Mouse (Mus musculus): ENCODE measurements around the gene Ccnt1. TPM values are rescaled to one million over a fixed set of nuclear protein-coding genes. Genes with fewer than 3 reads are reported as not detected.
"Not testable (repeated sequence)": the region's sequence is repeated elsewhere in the genome, so short reads cannot be mapped to it uniquely, and the experiment has no call there.

The Ccnt1 gene
- polyA plus RNA-seq, 1 experiment from 2014 or later, result 25.9 TPM

- Histone ChIP-seq H3K4me2 (ENCODE audit: low read depth, low read length) (no peak overlapping the region), H3K27me3 (ENCODE audit: control insufficient read depth, insufficient read depth, low read depth, low read length) (no peaks in the 10 kb centered on the region), H3K4me1 (ENCODE audit: control insufficient read depth, low read depth, low read length) (peaks cover 11% of the 10 kb centered on the region), H3K27ac (ENCODE audit: low read length) (no peak overlapping the region), H3K4me3 (ENCODE audit: low read depth, low read length) (no peak overlapping the region), H3K36me3 (ENCODE audit: control insufficient read depth, insufficient read depth) (peaks cover 60% of the 10 kb centered on the region), H3K9ac (ENCODE audit: low read depth, low read length) (no peak overlapping the region), H3K9me3 (replicated peaks; ENCODE audit: control insufficient read depth, low read length) (no peaks in the 10 kb centered on the region)
- ATAC-seq (ENCODE audit: low read depth), result no peak
- WGBS (ENCODE audit: insufficient replicate concordance), result 83% methylated on average over 5 of the region's 5 CpGs
Observed at GRCm38 (mm10) chr15:98527056-98527771, 43.5 kb downstream of the Ccnt1 start.

GRCm38 (mm10) chr15:98526057-98526456 is 44.7 kb downstream of the Ccnt1 start:
- 48% methylated on average over 5 of the region's 5 CpGs for WGBS (ENCODE audit: insufficient replicate concordance)

GRCm38 (mm10) chr15:98521245-98521644 is 49.5 kb downstream of the Ccnt1 start:
- peaks cover 43% of the 10 kb centered on the region for H3K36me3 ChIP-seq (ENCODE audit: control insufficient read depth, insufficient read depth)
- 80% methylated on average over 3 of the region's 3 CpGs for WGBS (ENCODE audit: insufficient replicate concordance)

More at GRCm38 (mm10) chr15:98526057-98526456, 44.7 kb downstream of the Ccnt1 start:
- Histone ChIP-seq H3K9me3 (replicated peaks; ENCODE audit: control insufficient read depth, low read length) (no peaks in the 10 kb centered on the region), H3K4me1 (ENCODE audit: control insufficient read depth, low read depth, low read length) (peaks cover 8% of the 10 kb centered on the region), H3K36me3 (ENCODE audit: control insufficient read depth, insufficient read depth) (peaks cover 60% of the 10 kb centered on the region), H3K27ac (ENCODE audit: low read length) (peak overlapping the region; percentile 54), H3K27me3 (ENCODE audit: control insufficient read depth, insufficient read depth, low read depth, low read length) (no peaks in the 10 kb centered on the region), H3K9ac (ENCODE audit: low read depth, low read length) (no peak overlapping the region), H3K4me2 (ENCODE audit: low read depth, low read length) (peak overlapping the region; percentile 19; the same call in 1 of the 2 replicates), H3K4me3 (ENCODE audit: low read depth, low read length) (no peak overlapping the region)
- peak; percentile 84 for ATAC-seq (ENCODE audit: low read depth)

GRCm38 (mm10) chr15:98517380-98518355 is 53.1 kb downstream of the Ccnt1 start:
- no peak overlapping the region for H3K4me2 ChIP-seq (ENCODE audit: low read depth, low read length)
- WGBS (ENCODE audit: insufficient replicate concordance), result 42% methylated on average over 16 of the region's 16 CpGs
- H3K9me3 ChIP-seq (replicated peaks; ENCODE audit: control insufficient read depth, low read length), result no peaks in the 10 kb centered on the region
- no peak overlapping the region for H3K9ac ChIP-seq (ENCODE audit: low read depth, low read length)
- no peak for ATAC-seq (ENCODE audit: low read depth)
- H3K27ac ChIP-seq (ENCODE audit: low read length), result no peak overlapping the region
- peaks cover 24% of the 10 kb centered on the region for H3K36me3 ChIP-seq (ENCODE audit: control insufficient read depth, insufficient read depth)
- H3K27me3 ChIP-seq (ENCODE audit: control insufficient read depth, insufficient read depth, low read depth, low read length), result no peaks in the 10 kb centered on the region
- no peak overlapping the region for H3K4me3 ChIP-seq (ENCODE audit: low read depth, low read length)
- no peaks in the 10 kb centered on the region for H3K4me1 ChIP-seq (ENCODE audit: control insufficient read depth, low read depth, low read length)

More at GRCm38 (mm10) chr15:98521245-98521644, 49.5 kb downstream of the Ccnt1 start:
- Histone ChIP-seq H3K9ac (ENCODE audit: low read depth, low read length) (no peak overlapping the region), H3K4me1 (ENCODE audit: control insufficient read depth, low read depth, low read length) (peaks cover 6% of the 10 kb centered on the region), H3K27ac (ENCODE audit: low read length) (no peak overlapping the region), H3K4me3 (ENCODE audit: low read depth, low read length) (no peak overlapping the region), H3K27me3 (ENCODE audit: control insufficient read depth, insufficient read depth, low read depth, low read length) (no peaks in the 10 kb centered on the region), H3K9me3 (replicated peaks; ENCODE audit: control insufficient read depth, low read length) (no peaks in the 10 kb centered on the region), H3K4me2 (ENCODE audit: low read depth, low read length) (no peak overlapping the region)
- no peak for ATAC-seq (ENCODE audit: low read depth)

- H3K27ac ChIP-seq (ENCODE audit: low read length); ATAC-seq (ENCODE audit: low read depth); H3K4me3 ChIP-seq (ENCODE audit: low read depth, low read length); H3K9me3 ChIP-seq (replicated peaks; ENCODE audit: control insufficient read depth, low read length); H3K4me2 ChIP-seq (ENCODE audit: low read depth, low read length); H3K27me3 ChIP-seq (ENCODE audit: control insufficient read depth, insufficient read depth, low read depth, low read length); H3K9ac ChIP-seq (ENCODE audit: low read depth, low read length); H3K4me1 ChIP-seq (ENCODE audit: control insufficient read depth, low read depth, low read length): not testable (repeated sequence)
- peaks cover 11% of the 10 kb centered on the region for H3K36me3 ChIP-seq (ENCODE audit: control insufficient read depth, insufficient read depth)
- 46% methylated on average over 2 of the region's 2 CpGs for WGBS (ENCODE audit: insufficient replicate concordance)
Observed at GRCm38 (mm10) chr15:98514845-98515244, 55.9 kb downstream of the Ccnt1 start.

GRCm38 (mm10) chr15:98514146-98514545 is 56.6 kb downstream of the Ccnt1 start:
- H3K9me3 ChIP-seq (replicated peaks; ENCODE audit: control insufficient read depth, low read length), result no peaks in the 10 kb centered on the region
- no peak overlapping the region for H3K4me2 ChIP-seq (ENCODE audit: low read depth, low read length)
- H3K9ac ChIP-seq (ENCODE audit: low read depth, low read length), result no peak overlapping the region
- WGBS (ENCODE audit: insufficient replicate concordance), result 25% methylated on average over 8 of the region's 8 CpGs
- no peak for ATAC-seq (ENCODE audit: low read depth)
- no peak overlapping the region for H3K27ac ChIP-seq (ENCODE audit: low read length)
- H3K4me1 ChIP-seq (ENCODE audit: control insufficient read depth, low read depth, low read length), result peaks cover 5% of the 10 kb centered on the region
- H3K27me3 ChIP-seq (ENCODE audit: control insufficient read depth, insufficient read depth, low read depth, low read length), result no peaks in the 10 kb centered on the region
- peaks cover 5% of the 10 kb centered on the region; the same call in 1 of the 2 replicates for H3K36me3 ChIP-seq (ENCODE audit: control insufficient read depth, insufficient read depth)
- H3K4me3 ChIP-seq (ENCODE audit: low read depth, low read length), result no peak overlapping the region

- not testable (repeated sequence) for H3K27ac ChIP-seq (ENCODE audit: low read length)
- 46% methylated on average over 3 of the region's 3 CpGs for WGBS (ENCODE audit: insufficient replicate concordance)
Observed at GRCm38 (mm10) chr15:98513676-98514075, 57.0 kb downstream of the Ccnt1 start.

GRCm38 (mm10) chr15:98512799-98513321 is 57.9 kb downstream of the Ccnt1 start:
- Histone ChIP-seq H3K9ac (ENCODE audit: low read depth, low read length) (no peak overlapping the region), H3K36me3 (ENCODE audit: control insufficient read depth, insufficient read depth) (peaks cover 1% of the 10 kb centered on the region; the same call in 1 of the 2 replicates), H3K9me3 (replicated peaks; ENCODE audit: control insufficient read depth, low read length) (no peaks in the 10 kb centered on the region), H3K27me3 (ENCODE audit: control insufficient read depth, insufficient read depth, low read depth, low read length) (no peaks in the 10 kb centered on the region), H3K4me3 (ENCODE audit: low read depth, low read length) (no peak overlapping the region), H3K4me2 (ENCODE audit: low read depth, low read length) (no peak overlapping the region), H3K27ac (ENCODE audit: low read length) (no peak overlapping the region), H3K4me1 (ENCODE audit: control insufficient read depth, low read depth, low read length) (peaks cover 5% of the 10 kb centered on the region)
- 47% methylated on average over 17 of the region's 17 CpGs for WGBS (ENCODE audit: insufficient replicate concordance)
- ATAC-seq (ENCODE audit: low read depth), result peak; percentile 44; the same call in 1 of the 2 replicates

More at GRCm38 (mm10) chr15:98513676-98514075, 57.0 kb downstream of the Ccnt1 start:
- not testable (repeated sequence) for H3K9me3 ChIP-seq (replicated peaks; ENCODE audit: control insufficient read depth, low read length); H3K9ac ChIP-seq (ENCODE audit: low read depth, low read length); H3K4me3 ChIP-seq (ENCODE audit: low read depth, low read length); H3K27me3 ChIP-seq (ENCODE audit: control insufficient read depth, insufficient read depth, low read depth, low read length); H3K4me1 ChIP-seq (ENCODE audit: control insufficient read depth, low read depth, low read length); H3K4me2 ChIP-seq (ENCODE audit: low read depth, low read length); ATAC-seq (ENCODE audit: low read depth); H3K36me3 ChIP-seq (ENCODE audit: control insufficient read depth, insufficient read depth)
